Mouse (Mus musculus) liver, embryonic 11.5 days (tissue): ENCODE measurements around the gene Rbm26. TPM values are rescaled to one million over a fixed set of nuclear protein-coding genes. Genes with fewer than 3 reads are reported as not detected.
A peak's percentile ranks its signal among the peaks of the same experiment; 100 is the strongest.

ENCODE experiments used
- ATAC-seq: fragments of 200-750 bp; cut with Nextera tagmentation; replicated peaks from 2 replicates; pipeline ENCODE4 v1.8.0; 2017; ENCODE audit warnings: moderate number of reproducible peaks, mild to moderate bottlenecking, moderate TSS enrichment, moderate library complexity; ENCODE audit not compliant: low FRiP score
- DNase-seq: peaks from one replicate; pipeline ENCODE4 v3.0.0-alpha.2; 2017; ENCODE audit warnings: low spot score
- H3K27ac ChIP-seq: fragments of 300-500 bp; sonication (generic); 2 replicates; pipeline ENCODE4 v1.5.1; 2014; ENCODE audit warnings: mild to moderate bottlenecking, low read depth, low read length, control low read depth
- H3K27me3 ChIP-seq: fragments of 300-500 bp; sonication (generic); replicated peaks from 2 replicates; pipeline ENCODE4 v1.6.1; 2014; ENCODE audit warnings: low read length, mixed read lengths; ENCODE audit not compliant: control insufficient read depth, insufficient read depth
- H3K36me3 ChIP-seq: fragments of 300-500 bp; sonication (generic); 2 replicates; pipeline ENCODE4 v1.6.1; 2014; ENCODE audit warnings: mild to moderate bottlenecking, low read length, moderate library complexity, mixed read lengths; ENCODE audit not compliant: control insufficient read depth, insufficient read depth
- H3K4me1 ChIP-seq: fragments of 300-500 bp; sonication (generic); replicated peaks from 2 replicates; pipeline ENCODE4 v1.6.1; 2014; ENCODE audit warnings: low read length, mixed read lengths; ENCODE audit not compliant: control insufficient read depth, insufficient read depth
- H3K4me2 ChIP-seq: fragments of 300-500 bp; sonication (generic); 2 replicates; pipeline ENCODE4 v1.6.1; 2014; ENCODE audit warnings: mild to moderate bottlenecking, control low read depth, moderate library complexity
- H3K4me3 ChIP-seq: fragments of 300-500 bp; sonication (generic); 2 replicates; pipeline ENCODE4 v1.5.1; 2014; ENCODE audit warnings: low read depth, low read length, control low read depth
- H3K9ac ChIP-seq: fragments of 300-500 bp; sonication (generic); 2 replicates; pipeline ENCODE4 v1.6.1; 2014; ENCODE audit warnings: low read depth, low read length, control low read depth
- H3K9me3 ChIP-seq: fragments of 300-500 bp; sonication (generic); 2 replicates; pipeline ENCODE4 v1.6.1; 2016; ENCODE audit warnings: low read length, inconsistent platforms, mixed read lengths; ENCODE audit not compliant: control insufficient read depth
- WGBS: fragments of 180-500 bp; shearing (Covaris S2); extraction: QIAGEN DNeasy Blood & Tissue Kit; methylation state at CpG from one replicate; pipeline ENCODE4 v1.1.7; 2014; 5-methylcytosine and 5-hydroxymethylcytosine counted together
- polyA plus RNA-seq: library from polyadenylated mRNA; unstranded; fragments of >200 nt; fragmentation: Nextera tagmentation; extraction: Ambion mirVana; gene quantifications from 2 replicates; pipeline ENCODE4 v1.2.1, GENCODE M21; 2014

Rbm26 gene
- polyA plus RNA-seq, 1 experiment from 2014 or later, result 28.7 TPM

DNA sequence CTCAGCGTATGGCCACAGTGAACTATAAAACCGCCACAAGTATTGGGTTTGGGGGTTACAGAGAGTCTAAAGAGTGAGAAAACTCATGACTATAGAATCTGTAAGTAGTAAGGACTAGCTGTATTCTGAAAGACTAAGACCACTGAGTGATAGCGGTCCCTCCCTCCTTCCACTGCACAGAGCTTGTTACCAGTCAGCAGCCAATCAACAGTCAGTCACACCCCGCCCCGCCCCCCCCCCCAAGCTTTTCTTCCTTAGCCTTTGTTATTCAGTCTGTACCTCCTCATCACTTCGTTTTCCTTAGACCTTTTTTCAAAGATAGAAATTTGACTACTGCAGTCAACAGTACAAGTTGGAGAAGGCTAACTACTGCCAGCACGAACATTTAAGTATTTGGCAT is 1.9 kb upstream of the Rbm26 start:
- no peak overlapping the region for H3K27ac ChIP-seq
- H3K9me3 ChIP-seq, result no peaks in the 10 kb centered on the region
- 67% methylated on average over 7 of the region's 7 CpGs for WGBS
- H3K36me3 ChIP-seq, result no peaks in the 10 kb centered on the region
- no peak overlapping the region for H3K4me3 ChIP-seq
- H3K27me3 ChIP-seq, result no peaks in the 10 kb centered on the region
- ATAC-seq (no peak), DNase-seq (no peak)
- H3K4me2 ChIP-seq, result no peak overlapping the region
- peaks cover 12% of the 10 kb centered on the region for H3K4me1 ChIP-seq
- no peak overlapping the region for H3K9ac ChIP-seq

DNA sequence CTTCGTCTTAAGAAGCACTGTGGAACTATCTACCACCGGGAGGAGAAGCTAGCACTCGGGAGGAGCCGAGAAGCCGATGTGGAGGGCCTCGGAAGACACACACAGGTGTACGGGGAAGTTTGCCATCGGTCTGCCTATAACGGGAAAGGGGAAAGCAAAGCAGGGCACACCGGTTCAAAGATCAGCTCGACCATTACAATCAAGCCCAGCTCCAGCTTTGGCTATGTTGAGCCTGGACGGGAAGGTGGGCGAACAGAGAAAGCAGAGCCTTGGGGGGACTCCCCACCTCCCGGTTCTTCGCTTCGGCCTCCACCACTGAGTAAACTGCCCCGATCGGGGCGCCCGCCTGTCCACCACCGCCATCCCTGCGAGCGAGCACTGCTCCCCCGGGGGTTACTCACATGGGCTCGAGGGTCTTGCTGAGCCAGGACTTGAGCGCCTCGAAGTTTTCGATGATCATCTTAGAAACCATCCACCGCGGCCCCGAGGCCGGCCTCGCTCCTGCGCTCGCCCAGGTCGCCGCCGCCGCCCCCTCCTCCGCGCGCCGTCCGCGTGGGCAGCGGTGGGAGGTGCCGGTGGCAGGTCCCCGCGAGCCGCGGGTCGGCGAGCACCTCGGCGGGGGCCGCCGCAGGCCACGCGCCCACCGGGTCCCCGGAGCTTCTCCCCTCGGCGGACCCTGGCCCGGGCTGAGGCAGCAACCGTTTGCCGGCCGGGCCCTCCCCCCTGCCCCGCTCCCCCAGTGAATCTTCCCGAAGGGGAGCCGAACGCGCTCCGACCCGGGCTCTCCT is 552 bp downstream of the Rbm26 start:
- Histone ChIP-seq H3K4me2 (peak overlapping the region; percentile 82), H3K27ac (peak overlapping the region; percentile 89), H3K9ac (peak overlapping the region; percentile 98), H3K9me3 (no peaks in the 10 kb centered on the region), H3K36me3 (no peaks in the 10 kb centered on the region), H3K27me3 (no peaks in the 10 kb centered on the region), H3K4me1 (peaks cover 22% of the 10 kb centered on the region), H3K4me3 (peak overlapping the region; percentile 98)
- WGBS, result under 1% methylated on average over 73 of the region's 74 CpGs
- peak; percentile 66 for ATAC-seq
- DNase-seq, result peak; percentile 58

DNA sequence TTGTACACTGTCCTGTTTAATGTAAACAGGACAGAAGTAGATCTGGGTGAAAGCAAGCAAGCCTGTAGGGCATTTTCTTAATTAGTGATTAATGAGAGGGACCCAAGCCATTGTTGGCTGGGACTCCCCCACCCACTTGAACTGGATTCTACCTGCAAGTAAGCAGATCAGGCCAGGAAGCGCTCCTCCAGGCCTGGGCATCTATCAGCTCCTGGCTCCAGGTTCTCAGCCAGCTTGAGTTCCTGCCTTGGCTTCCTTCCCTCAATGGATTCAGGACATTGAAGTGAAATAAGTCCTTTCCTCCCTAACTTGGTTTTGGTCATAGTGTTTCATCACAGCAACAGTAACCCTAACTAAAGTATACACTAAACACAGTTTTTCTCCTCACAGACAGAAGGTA is 9.9 kb downstream of the Rbm26 start:
- ATAC-seq, result no peak
- 90% methylated on average over 1 of the region's 1 CpGs for WGBS
- H3K9ac ChIP-seq, result no peak overlapping the region

DNA sequence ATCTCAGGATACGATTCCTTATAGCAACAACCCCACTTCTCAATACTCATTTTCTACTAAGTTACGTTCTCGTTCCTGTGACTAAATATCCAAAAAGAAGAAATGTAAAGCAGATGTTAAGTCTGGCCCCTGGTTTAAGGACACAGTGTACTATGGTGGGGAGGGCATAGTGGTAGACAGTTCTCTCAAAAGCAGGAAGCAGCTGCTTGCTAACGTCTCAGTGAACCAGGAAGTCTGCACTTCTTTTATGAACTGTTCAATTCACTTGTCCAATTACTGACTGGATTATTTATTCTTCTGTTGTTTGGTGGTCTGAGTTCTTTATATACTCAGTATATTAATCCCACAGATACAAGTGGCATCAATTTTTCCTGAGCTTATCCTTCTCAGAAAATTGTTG is 12.3 kb downstream of the Rbm26 start:
- DNase-seq (no peak), ATAC-seq (0 out of 2 replicates have a peak, but pooled peaks have one; percentile 31)
- no peaks in the 10 kb centered on the region for H3K27me3 ChIP-seq
- no peaks in the 10 kb centered on the region for H3K9me3 ChIP-seq
- H3K4me1 ChIP-seq, result no peaks in the 10 kb centered on the region; the same call in 1 of the 2 replicates
- H3K36me3 ChIP-seq, result no peaks in the 10 kb centered on the region
- H3K9ac ChIP-seq, result no peak overlapping the region
- H3K4me2 ChIP-seq, result no peak overlapping the region
- no peak overlapping the region for H3K27ac ChIP-seq
- H3K4me3 ChIP-seq, result no peak overlapping the region
- 66% methylated on average over 4 of the region's 4 CpGs for WGBS

More for the DNA sequence above, 9.9 kb downstream of the Rbm26 start:
- Histone ChIP-seq H3K27me3 (no peaks in the 10 kb centered on the region), H3K4me2 (no peak overlapping the region), H3K9me3 (no peaks in the 10 kb centered on the region), H3K27ac (no peak overlapping the region), H3K4me1 (no peaks in the 10 kb centered on the region; the same call in 1 of the 2 replicates), H3K4me3 (no peak overlapping the region), H3K36me3 (no peaks in the 10 kb centered on the region)
- DNase-seq, result no peak

DNA sequence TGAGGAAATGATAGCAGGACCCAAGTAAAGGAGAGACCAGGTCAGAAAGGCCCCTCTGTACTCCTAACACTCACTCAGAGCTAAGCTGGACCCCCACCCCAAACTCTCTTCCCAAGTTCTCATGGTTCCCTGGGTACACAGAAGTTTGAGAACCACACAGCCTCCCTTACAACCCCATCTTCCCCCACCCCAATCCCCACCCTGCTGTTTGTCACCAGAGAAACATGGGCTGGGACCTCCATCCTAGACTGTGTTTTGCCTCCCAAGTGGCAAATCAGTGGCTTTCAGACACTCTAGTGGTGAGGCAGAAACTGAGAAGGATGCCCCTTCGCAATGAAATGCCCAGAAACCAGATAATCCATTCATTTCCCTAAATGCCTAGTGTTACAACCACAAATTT is 15.8 kb downstream of the Rbm26 start:
- no peak for DNase-seq

DNA sequence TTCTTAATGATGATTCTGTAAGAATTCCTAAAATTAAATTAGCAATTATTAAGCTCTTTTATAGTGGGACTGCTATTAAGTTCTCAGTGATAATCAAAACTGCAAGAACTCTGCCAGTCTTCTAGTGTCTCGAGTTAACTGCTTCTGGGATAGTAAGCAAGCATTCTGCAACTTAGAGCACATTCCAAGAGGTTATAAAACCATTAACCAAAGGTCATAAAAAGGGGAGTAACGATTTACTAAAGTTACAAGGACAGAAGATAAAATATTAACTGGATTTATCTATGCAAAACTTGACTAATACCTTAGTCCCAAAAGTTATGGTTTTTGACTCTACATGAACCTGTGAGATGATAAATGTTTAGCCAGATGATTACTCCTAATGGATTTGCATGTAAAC is 18.6 kb downstream of the Rbm26 start:
- no peaks in the 10 kb centered on the region for H3K27me3 ChIP-seq
- no peak for ATAC-seq

More for the DNA sequence above, 15.8 kb downstream of the Rbm26 start:
- H3K4me2 ChIP-seq, result no peak overlapping the region
- H3K9ac ChIP-seq, result no peak overlapping the region
- no peak for ATAC-seq
- H3K27ac ChIP-seq, result no peak overlapping the region
- H3K4me3 ChIP-seq, result no peak overlapping the region
- no peaks in the 10 kb centered on the region for H3K27me3 ChIP-seq
- no peaks in the 10 kb centered on the region; the same call in 1 of the 2 replicates for H3K4me1 ChIP-seq
- H3K9me3 ChIP-seq, result no peaks in the 10 kb centered on the region
- 94% methylated on average over 1 of the region's 1 CpGs for WGBS
- peaks cover 9% of the 10 kb centered on the region; the same call in 1 of the 2 replicates for H3K36me3 ChIP-seq

DNA sequence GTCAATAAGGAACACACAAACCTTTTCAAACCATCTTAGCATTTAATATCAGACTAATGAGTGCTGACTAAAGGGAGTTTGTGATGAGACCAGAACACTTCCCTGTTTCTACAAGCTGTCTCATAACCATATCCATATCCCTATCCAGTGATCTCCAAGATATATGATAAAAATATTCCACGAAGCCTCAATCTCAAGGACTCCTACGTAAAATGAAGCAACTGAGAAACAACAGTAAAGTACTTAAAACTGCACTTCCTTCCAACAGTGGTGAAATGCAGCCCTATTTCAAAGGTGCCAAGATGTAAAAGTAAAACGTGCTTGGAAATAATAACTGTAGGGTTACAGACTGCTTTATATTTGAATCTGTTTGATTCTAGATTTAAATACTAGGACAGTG is 43.1 kb downstream of the Rbm26 start:
- Histone ChIP-seq H3K27ac (no peak overlapping the region), H3K9ac (no peak overlapping the region), H3K4me3 (no peak overlapping the region), H3K4me2 (no peak overlapping the region), H3K36me3 (no peaks in the 10 kb centered on the region), H3K9me3 (no peaks in the 10 kb centered on the region), H3K27me3 (no peaks in the 10 kb centered on the region), H3K4me1 (no peaks in the 10 kb centered on the region)
- WGBS, result 91% methylated on average over 3 of the region's 3 CpGs
- DNase-seq, result no peak
- no peak for ATAC-seq

More for the DNA sequence above, 18.6 kb downstream of the Rbm26 start:
- H3K9ac ChIP-seq, result no peak overlapping the region
- 74% methylated on average over 2 of the region's 2 CpGs for WGBS
- no peak for DNase-seq
- H3K9me3 ChIP-seq, result no peaks in the 10 kb centered on the region
- H3K27ac ChIP-seq, result no peak overlapping the region
- no peaks in the 10 kb centered on the region for H3K4me1 ChIP-seq
- no peak overlapping the region for H3K4me2 ChIP-seq
- H3K4me3 ChIP-seq, result no peak overlapping the region
- H3K36me3 ChIP-seq, result peaks cover 9% of the 10 kb centered on the region; the same call in 1 of the 2 replicates

DNA sequence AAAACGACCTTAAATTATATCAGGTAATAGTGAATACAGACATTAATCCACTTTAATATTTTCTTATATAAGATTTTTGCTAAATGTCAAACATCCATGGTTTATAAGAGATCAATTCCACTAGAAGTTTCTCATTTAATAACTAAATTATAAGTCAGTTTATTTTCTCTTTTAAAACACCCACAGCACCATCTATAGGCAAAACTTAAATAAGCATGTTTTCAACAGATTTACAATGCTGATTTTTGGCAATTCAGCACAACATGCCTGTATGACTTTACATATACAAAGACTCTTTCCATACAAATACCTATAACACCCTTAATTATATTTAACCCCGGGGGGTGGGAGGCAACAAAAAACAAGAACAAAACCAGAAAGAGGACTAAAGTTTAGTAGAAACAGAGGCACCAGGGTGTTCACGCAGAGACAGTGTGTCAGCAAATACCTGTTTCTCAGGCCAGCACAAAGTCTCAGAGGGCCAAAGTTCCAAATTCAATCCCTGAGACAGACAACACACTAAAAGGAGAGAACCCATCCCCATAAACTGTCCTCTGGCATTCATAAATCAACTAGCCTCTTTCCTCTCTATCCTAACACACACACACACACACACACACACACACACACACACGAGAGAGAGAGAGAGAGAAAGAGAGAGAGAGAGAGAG is 49.3 kb downstream of the Rbm26 start:
- H3K4me3 ChIP-seq, result no peak overlapping the region
- WGBS, result 87% methylated on average over 4 of the region's 4 CpGs
- H3K4me1 ChIP-seq, result no peaks in the 10 kb centered on the region
- H3K27me3 ChIP-seq, result no peaks in the 10 kb centered on the region
- no peaks in the 10 kb centered on the region for H3K9me3 ChIP-seq
- H3K36me3 ChIP-seq, result peaks cover 2% of the 10 kb centered on the region; the same call in 1 of the 2 replicates
- H3K9ac ChIP-seq, result no peak overlapping the region
- ATAC-seq (no peak), DNase-seq (no peak)
- no peak overlapping the region for H3K4me2 ChIP-seq
- H3K27ac ChIP-seq, result no peak overlapping the region
